Mouse (Mus musculus): Measurements from ENCODE around the gene Osbpl6.
A peak's percentile ranks its signal among the peaks of the same experiment; 100 is the strongest.
"Not testable (repeated sequence)": the region's sequence is repeated elsewhere in the genome, so short reads cannot be mapped to it uniquely, and the experiment has no call there.

Osbpl6 gene

GRCm38 (mm10) chr2:76571543-76571942, 165.2 kb downstream of the Osbpl6 start:
- DNase-seq, result no peak

- no peak for DNase-seq
Measured at GRCm38 (mm10) chr2:76578911-76579310, 172.6 kb downstream of the Osbpl6 start.

GRCm38 (mm10) chr2:76585090-76585489, 178.8 kb downstream of the Osbpl6 start:
- no peak for DNase-seq

GRCm38 (mm10) chr2:76586906-76587305, 180.6 kb downstream of the Osbpl6 start:
- DNase-seq, result no peak

GRCm38 (mm10) chr2:76590221-76590620, 183.9 kb downstream of the Osbpl6 start:
- DNase-seq, result no peak

GRCm38 (mm10) chr2:76592401-76592924, 186.2 kb downstream of the Osbpl6 start:
- no peak for DNase-seq

GRCm38 (mm10) chr2:76597521-76597920, 191.2 kb downstream of the Osbpl6 start:
- DNase-seq, result no peak

GRCm38 (mm10) chr2:76599214-76599613, 192.9 kb downstream of the Osbpl6 start:
- DNase-seq, result no peak

GRCm38 (mm10) chr2:76602256-76602655, 195.9 kb downstream of the Osbpl6 start:
- no peak for DNase-seq

- no peak for DNase-seq
Measured at GRCm38 (mm10) chr2:76606704-76607103, 200.4 kb downstream of the Osbpl6 start.

GRCm38 (mm10) chr2:76610326-76611104, 204.2 kb downstream of the Osbpl6 start:
- DNase-seq, result no peak

- DNase-seq, result no peak
Measured at GRCm38 (mm10) chr2:76611996-76612395, 205.7 kb downstream of the Osbpl6 start.

- no peak for DNase-seq
Measured at GRCm38 (mm10) chr2:76618078-76618477, 211.8 kb downstream of the Osbpl6 start.

GRCm38 (mm10) chr2:76620188-76620587, 213.9 kb downstream of the Osbpl6 start:
- no peak for DNase-seq

GRCm38 (mm10) chr2:76621724-76622123, 215.4 kb downstream of the Osbpl6 start:
- no peak for DNase-seq

GRCm38 (mm10) chr2:76622316-76622715, 216.0 kb downstream of the Osbpl6 start:
- not testable (repeated sequence) for DNase-seq

GRCm38 (mm10) chr2:76630293-76630692, 224.0 kb downstream of the Osbpl6 start:
- no peak for DNase-seq

- no peak for DNase-seq
Measured at GRCm38 (mm10) chr2:76631600-76631999, 225.3 kb downstream of the Osbpl6 start.

- no peak for DNase-seq
Measured at GRCm38 (mm10) chr2:76639637-76640036, 233.3 kb downstream of the Osbpl6 start.

GRCm38 (mm10) chr2:76643801-76644200, 237.5 kb downstream of the Osbpl6 start:
- DNase-seq, result no peak

- DNase-seq, result peak; percentile 29
Measured at GRCm38 (mm10) chr2:76647441-76647869, 241.1 kb downstream of the Osbpl6 start.

GRCm38 (mm10) chr2:76647883-76648570, 241.7 kb downstream of the Osbpl6 start, which contains the start of the genes Prkra and Pjvk:
Prkra (minus strand) TSS chr2:76648015.
Pjvk (plus strand) TSS chr2:76648476.
- peak; percentile 98 for DNase-seq

GRCm38 (mm10) chr2:76648666-76649141, 242.4 kb downstream of the Osbpl6 start:
- no peak for DNase-seq
